Mouse (Mus musculus): ENCODE data around the gene G6pc3. TPM values are rescaled to one million over a fixed set of nuclear protein-coding genes. Genes with fewer than 3 reads are reported as not detected.

The G6pc3 gene
- total and polyA plus RNA-seq, 3 experiments, result 31.3 to 72.3 (median 34.7) TPM

- H3K79me2 ChIP-seq (replicated peaks; ENCODE audit: control insufficient read depth, extremely low read depth, insufficient read depth, poor library complexity, severe bottlenecking), result peaks cover 49% of the 10 kb centered on the region
- peak within 1 kb of the TSS; percentile 83 for H3K27ac ChIP-seq (ENCODE audit: insufficient read depth, low read depth)
- peaks cover 6 to 57% of the 10 kb centered on the region in 2 experiments for H3K4me1 ChIP-seq (ENCODE audit: control insufficient read depth in 1 of 2, insufficient read depth in 2 of 2)
- TF ChIP-seq NELFE (IDR thresholded peaks at IDR 0.05; ENCODE audit: low read depth, low read length), result peak; percentile 87
- TF ChIP-seq MAZ (IDR thresholded peaks at IDR 0.05; ENCODE audit: low read depth, low read length), result peak; percentile 82
- TF ChIP-seq ZMIZ1 (IDR thresholded peaks at IDR 0.05; ENCODE audit: low read depth, low read length), result peak; percentile 92
- TF ChIP-seq NRF1 (IDR thresholded peaks at IDR 0.05; ENCODE audit: low read depth, low read length), result peak; percentile 84
- peak; percentile 69; the same call in 1 of the 2 replicates for TF ChIP-seq MYC (IDR thresholded peaks at IDR 0.05; ENCODE audit: low read depth, low read length)
- TF ChIP-seq SIN3A (IDR thresholded peaks at IDR 0.05; ENCODE audit: low read length), result peak; percentile 84
- no peak for TF ChIP-seq GABPA (IDR thresholded peaks at IDR 0.05; ENCODE audit: insufficient replicate concordance, low read depth, low read length)
- TF ChIP-seq CHD2 (IDR thresholded peaks at IDR 0.05; ENCODE audit: low read length), result peak; percentile 77
- TF ChIP-seq UBTF (IDR thresholded peaks at IDR 0.05; ENCODE audit: low read depth, low read length), result no peak
- TF ChIP-seq MEF2A (IDR thresholded peaks at IDR 0.05; ENCODE audit: borderline replicate concordance, low read depth, low read length), result peak; percentile 56; the same call in 1 of the 2 replicates
- TF ChIP-seq MAX (IDR thresholded peaks at IDR 0.05; ENCODE audit: low read length), result peak; percentile 32; the same call in 1 of the 2 replicates
- no peak; the same call in 1 of the 2 replicates for TF ChIP-seq BHLHE40 (IDR thresholded peaks at IDR 0.05; ENCODE audit: low read depth, low read length)
- TF ChIP-seq CHD1 (IDR thresholded peaks at IDR 0.05; ENCODE audit: low read depth, low read length), result no peak
- no peak for TF ChIP-seq E2F4 (IDR thresholded peaks at IDR 0.05; ENCODE audit: insufficient replicate concordance, low read depth, low read length)
- peak; percentile 63; the same call in 1 of the 2 replicates for TF ChIP-seq HCFC1 (IDR thresholded peaks at IDR 0.05; ENCODE audit: low read depth, low read length)
- TF ChIP-seq ZC3H11A (IDR thresholded peaks at IDR 0.05; ENCODE audit: low read depth, low read length), result no peak
- TF ChIP-seq RAD21 (IDR thresholded peaks at IDR 0.05; ENCODE audit: low read depth, low read length), result no peak
- peak; percentile 94 for TF ChIP-seq POLR2A (IDR thresholded peaks at IDR 0.05; ENCODE audit: low read depth, low read length)
- TF ChIP-seq POLR2AphosphoS2 (IDR thresholded peaks at IDR 0.05; ENCODE audit: low read depth, low read length), result peak; percentile 93
- TF ChIP-seq TBP (conservative IDR thresholded peaks at IDR 0.05; ENCODE audit: low read depth, low read length), result peak; percentile 95
- TF ChIP-seq ZKSCAN1 (IDR thresholded peaks at IDR 0.05; ENCODE audit: borderline replicate concordance, low read depth, low read length), result no peak; the same call in 1 of the 2 replicates
- no peak for TF ChIP-seq RCOR1 (conservative IDR thresholded peaks at IDR 0.05; ENCODE audit: low read depth, low read length)
- TF ChIP-seq MXI1 (IDR thresholded peaks at IDR 0.05; ENCODE audit: low read depth, low read length), result peak; percentile 70
- TF ChIP-seq SMC3 (IDR thresholded peaks at IDR 0.05; ENCODE audit: low read depth, low read length), result no peak
- no peak for TF ChIP-seq EP300 (IDR thresholded peaks at IDR 0.05; ENCODE audit: low read length)
- TF ChIP-seq ETS1 (conservative IDR thresholded peaks at IDR 0.05; ENCODE audit: low read depth, low read length), result peak; percentile 17; the same call in 1 of the 2 replicates
- peak; percentile 62 for TF ChIP-seq IRF4 (IDR thresholded peaks at IDR 0.05; ENCODE audit: low read depth, low read length)
- no peak for TF ChIP-seq MAFK (IDR thresholded peaks at IDR 0.05; ENCODE audit: insufficient replicate concordance, low read length)
- TF ChIP-seq ELF1 (IDR thresholded peaks at IDR 0.05; ENCODE audit: low read depth, low read length), result peak; percentile 57; the same call in 1 of the 2 replicates
- TF ChIP-seq KAT2A (IDR thresholded peaks at IDR 0.05; ENCODE audit: insufficient replicate concordance, low read length), result 0 out of 2 replicates have a peak, but pooled peaks have one; percentile 58
- no peak for TF ChIP-seq USF2 (conservative IDR thresholded peaks at IDR 0.05; ENCODE audit: low read depth, low read length)
- TF ChIP-seq USF1 (IDR thresholded peaks at IDR 0.05; ENCODE audit: low read depth, low read length), result no peak
- TF ChIP-seq JUND (conservative IDR thresholded peaks at IDR 0.05; ENCODE audit: low read depth, low read length), result no peak
- no peak for TF ChIP-seq ZNF384 (IDR thresholded peaks at IDR 0.05; ENCODE audit: low read depth, low read length)
- TF ChIP-seq TCF12 (IDR thresholded peaks at IDR 0.05; ENCODE audit: low read depth, low read length), result peak; percentile 94
- H3K9ac ChIP-seq (ENCODE audit: insufficient read depth, low read depth), result peak within 1 kb of the TSS; percentile 86
- H3K27me3 ChIP-seq (replicated peaks), result no peaks in the 10 kb centered on the region
- in situ Hi-C loops (cut with MboI; ENCODE audit: low pct_ligation_motif_present, low pct_unique_long_range_greater_than_20kb, low sequenced_read_pairs) (no loop called here), dilution Hi-C loops (cut with MboI; ENCODE audit: extremely low pct_ligation_motif_present, extremely low pct_unique_long_range_greater_than_20kb, low sequenced_read_pairs) (no loop called here)
- peak within 1 kb of the TSS; percentile 60 to 88 (median 81) for H3K4me3 ChIP-seq (replicated peaks in 1 of 3; ENCODE audit: low read depth in 2 of 3, low read length in 2 of 3, poor library complexity in 1 of 3)
- H3K4me2 ChIP-seq (ENCODE audit: insufficient read depth, low read depth, poor library complexity, severe bottlenecking), result peak within 1 kb of the TSS; percentile 83
- no peaks in the 10 kb centered on the region for H3K9me3 ChIP-seq (replicated peaks; ENCODE audit: low read length)
- H3K36me3 ChIP-seq (replicated peaks in 1 of 2; ENCODE audit: control insufficient read depth in 1 of 2, insufficient read depth in 1 of 2, low read length in 1 of 2), result peaks cover 20 to 34% of the 10 kb centered on the region in 2 experiments
- DNase-seq (ENCODE audit: extremely low read depth), result peak; percentile 94
Measured at GRCm38 (mm10) chr11:102184646-102185495, 4.5 kb upstream of the G6pc3 start, which contains the start of gene Lsm12. TSS of gene Lsm12 (minus strand) at chr11:102185296.

Measured in CH12.LX (cell line).